Mouse (Mus musculus) kidney, embryonic 14.5 days (tissue): ENCODE data around the gene Fam213b. TPM values are rescaled to one million over a fixed set of nuclear protein-coding genes. Genes with fewer than 3 reads are reported as not detected.
A peak's percentile ranks its signal among the peaks of the same experiment; 100 is the strongest.

ENCODE experiments used
- ATAC-seq: fragments of 200-750 bp; cut with Nextera tagmentation; 2 replicates; pipeline ENCODE4 v1.8.0; 2017; ENCODE audit warnings: moderate number of reproducible peaks, mild to moderate bottlenecking, moderate TSS enrichment, moderate library complexity; ENCODE audit not compliant: low FRiP score, low TSS enrichment
- H3K27ac ChIP-seq: fragments of 300-500 bp; sonication (generic); 2 replicates; pipeline ENCODE4 v1.5.1; 2014; ENCODE audit warnings: low read depth, mild to moderate bottlenecking, low read length, moderate library complexity, mixed read lengths
- H3K27me3 ChIP-seq: fragments of 300-500 bp; sonication (generic); 2 replicates; pipeline ENCODE4 v1.6.1; 2014; ENCODE audit warnings: mild to moderate bottlenecking, low read length; ENCODE audit not compliant: control insufficient read depth, insufficient read depth
- H3K36me3 ChIP-seq: fragments of 300-500 bp; sonication (generic); 2 replicates; pipeline ENCODE4 v1.6.1; 2014; ENCODE audit warnings: low read length, mixed read lengths; ENCODE audit not compliant: control insufficient read depth, insufficient read depth
- H3K4me1 ChIP-seq: fragments of 300-500 bp; sonication (generic); 2 replicates; pipeline ENCODE4 v1.6.1; 2014; ENCODE audit warnings: low read length, mixed read lengths; ENCODE audit not compliant: control insufficient read depth, insufficient read depth
- H3K4me2 ChIP-seq: fragments of 300-500 bp; sonication (generic); replicated peaks from 2 replicates; pipeline ENCODE4 v1.6.1; 2014; ENCODE audit warnings: low read depth, mild to moderate bottlenecking, low read length
- H3K4me3 ChIP-seq: fragments of 300-500 bp; sonication (generic); 2 replicates; pipeline ENCODE4 v1.5.1; 2014; ENCODE audit warnings: mild to moderate bottlenecking, low read length
- H3K9ac ChIP-seq: fragments of 300-500 bp; sonication (generic); 2 replicates; pipeline ENCODE4 v1.6.1; 2014; ENCODE audit warnings: low read depth, mild to moderate bottlenecking, low read length, moderate library complexity
- H3K9me3 ChIP-seq: fragments of 300-500 bp; sonication (generic); 2 replicates; pipeline ENCODE4 v1.6.1; 2016; ENCODE audit warnings: low read length; ENCODE audit not compliant: control insufficient read depth
- WGBS: fragments of 180-500 bp; shearing (Covaris S2); extraction: QIAGEN DNeasy Blood & Tissue Kit; methylation state at CpG from one replicate; pipeline ENCODE4 v1.1.7; 2014; 5-methylcytosine and 5-hydroxymethylcytosine counted together
- polyA plus RNA-seq: library from polyadenylated mRNA; unstranded; fragments of >200 nt; fragmentation: Nextera tagmentation; extraction: Ambion mirVana; gene quantifications from 2 replicates; pipeline ENCODE4 v1.2.1, GENCODE M21; 2014

Fam213b gene
- polyA plus RNA-seq, 1 experiment from 2014 or later, result 39.1 TPM

DNA sequence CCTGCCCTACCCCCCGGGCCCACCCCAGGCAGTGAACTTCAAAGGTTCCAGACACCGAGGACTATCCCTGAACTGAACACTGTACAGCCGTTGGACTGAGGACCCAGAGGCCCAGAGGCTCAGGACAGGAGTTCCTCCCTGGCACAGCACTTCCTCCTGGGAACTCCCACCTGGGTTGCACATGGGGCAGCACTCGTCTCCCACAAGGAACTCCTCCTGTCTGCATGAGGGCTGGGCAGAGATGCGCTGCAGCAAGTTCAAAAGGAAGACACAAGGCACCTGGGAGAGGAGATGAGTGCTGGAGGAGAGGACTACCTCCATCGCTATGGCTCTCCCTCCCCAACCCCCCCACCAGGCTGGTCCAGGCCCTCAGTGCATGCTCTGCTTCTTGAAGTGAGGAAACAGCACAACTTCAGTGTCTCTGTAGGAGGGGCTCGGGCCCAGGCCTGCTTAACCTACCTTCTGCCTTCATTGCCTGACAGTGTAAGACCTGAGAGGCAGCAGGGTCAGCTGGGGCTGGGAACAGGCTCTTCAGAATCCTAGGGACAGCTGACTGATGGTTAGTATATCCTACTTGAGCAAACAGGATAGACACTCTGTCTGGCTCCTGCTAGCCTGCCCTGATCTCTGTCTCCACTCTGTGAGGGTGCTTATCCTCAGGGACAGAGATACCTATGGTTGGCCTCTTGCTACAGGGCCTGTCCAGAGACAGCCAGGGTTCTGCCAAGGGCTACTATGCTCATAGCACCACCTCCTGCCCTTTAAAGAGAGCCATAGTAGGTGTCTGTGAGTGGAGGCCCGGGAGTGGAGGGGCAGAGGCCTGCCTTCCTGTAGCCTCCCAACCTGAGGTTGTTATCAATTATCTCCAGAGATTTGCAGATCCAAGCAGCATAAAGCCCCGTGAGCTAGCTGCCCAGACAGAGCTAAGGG lies 28.3 kb upstream of the Fam213b start:
- Histone ChIP-seq H3K36me3 (no peaks in the 10 kb centered on the region), H3K4me1 (peaks cover 9% of the 10 kb centered on the region; the same call in 1 of the 2 replicates), H3K27ac (no peak overlapping the region; the same call in 1 of the 2 replicates), H3K27me3 (no peaks in the 10 kb centered on the region), H3K4me2 (peak overlapping the region; percentile 5; the same call in 1 of the 2 replicates), H3K4me3 (peak overlapping the region; percentile 4; the same call in 1 of the 2 replicates), H3K9me3 (no peaks in the 10 kb centered on the region), H3K9ac (no peak overlapping the region)
- WGBS, result 42% methylated on average over 9 of the region's 9 CpGs
- no peak for ATAC-seq

DNA sequence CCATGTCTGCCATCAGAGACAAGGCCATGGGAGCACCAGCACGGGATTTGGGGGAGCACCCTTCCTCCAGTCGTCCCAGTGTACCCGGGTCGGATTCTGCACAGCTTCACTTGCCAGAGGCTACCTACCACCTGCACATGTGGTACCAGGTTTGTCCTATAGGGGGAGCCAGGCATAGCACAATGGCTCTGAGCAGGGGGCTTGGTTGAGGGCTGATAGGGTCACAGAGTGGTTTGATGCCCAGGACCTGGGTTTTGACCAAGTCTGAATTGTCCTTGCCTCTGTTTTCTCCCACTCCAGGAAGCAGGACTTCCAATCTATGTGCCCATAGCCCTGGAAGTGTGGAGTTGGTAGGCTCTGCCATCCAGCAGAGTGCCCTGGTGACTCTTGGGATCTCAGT lies 26.5 kb upstream of the Fam213b start:
- Histone ChIP-seq H3K4me2 (no peak overlapping the region), H3K4me1 (peaks cover 9% of the 10 kb centered on the region; the same call in 1 of the 2 replicates), H3K4me3 (no peak overlapping the region), H3K27ac (no peak overlapping the region), H3K36me3 (no peaks in the 10 kb centered on the region), H3K27me3 (no peaks in the 10 kb centered on the region), H3K9ac (no peak overlapping the region), H3K9me3 (no peaks in the 10 kb centered on the region)
- ATAC-seq, result no peak
- 50% methylated on average over 4 of the region's 4 CpGs for WGBS

DNA sequence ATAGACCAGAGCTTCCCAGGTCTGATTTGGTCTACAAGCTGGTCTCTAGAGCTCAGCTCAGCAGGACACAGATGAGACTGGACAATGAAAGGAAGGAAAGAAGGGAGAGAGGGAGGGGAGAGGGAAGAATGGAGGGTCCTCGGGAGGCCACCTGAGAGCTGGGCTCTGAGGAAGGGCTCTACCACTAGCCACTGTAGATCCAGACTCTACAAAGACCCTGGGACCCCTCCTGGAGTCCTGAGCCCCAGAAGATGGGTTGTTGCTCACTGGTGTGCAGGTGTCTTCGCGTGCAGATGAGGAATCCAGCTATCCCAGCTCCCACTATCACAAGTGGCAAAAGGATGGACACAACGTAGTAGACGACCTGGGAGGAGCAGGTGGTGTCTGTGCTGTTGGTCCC lies 24.0 kb upstream of the Fam213b start:
- WGBS, result 80% methylated on average over 5 of the region's 5 CpGs
- Histone ChIP-seq H3K27ac (no peak overlapping the region; the same call in 1 of the 2 replicates), H3K4me1 (peaks cover 5% of the 10 kb centered on the region; the same call in 1 of the 2 replicates), H3K9ac (no peak overlapping the region), H3K36me3 (no peaks in the 10 kb centered on the region), H3K27me3 (no peaks in the 10 kb centered on the region), H3K4me2 (no peak overlapping the region), H3K4me3 (no peak overlapping the region), H3K9me3 (no peaks in the 10 kb centered on the region)
- ATAC-seq, result no peak

DNA sequence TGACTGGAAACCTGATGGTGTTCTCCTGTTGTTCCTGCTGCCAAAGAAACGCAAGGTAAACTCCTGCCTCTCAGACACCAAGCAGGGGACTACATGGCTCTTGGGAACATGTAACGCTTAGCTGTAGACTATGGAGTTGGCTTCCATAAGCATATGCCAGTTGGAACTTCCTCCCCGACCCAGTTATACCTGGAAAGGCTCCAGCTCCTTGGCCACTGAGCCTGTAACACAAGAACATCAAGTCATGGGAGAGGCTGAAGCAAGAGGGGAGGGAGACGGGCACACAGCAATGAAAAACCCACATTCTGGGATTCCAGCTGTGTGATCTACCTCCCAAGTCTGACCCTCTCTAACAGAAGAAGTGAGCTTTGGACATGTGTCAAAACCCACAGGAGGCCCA lies 23.4 kb upstream of the Fam213b start:
- whole genome bisulfite sequencing, result 76% methylated on average over 4 of the region's 4 CpGs
- Histone ChIP-seq H3K4me1 (peaks cover 1% of the 10 kb centered on the region; the same call in 1 of the 2 replicates), H3K4me3 (no peak overlapping the region), H3K9ac (no peak overlapping the region), H3K27ac (no peak overlapping the region), H3K4me2 (no peak overlapping the region), H3K36me3 (no peaks in the 10 kb centered on the region), H3K9me3 (no peaks in the 10 kb centered on the region), H3K27me3 (no peaks in the 10 kb centered on the region)
- ATAC-seq, result no peak

DNA sequence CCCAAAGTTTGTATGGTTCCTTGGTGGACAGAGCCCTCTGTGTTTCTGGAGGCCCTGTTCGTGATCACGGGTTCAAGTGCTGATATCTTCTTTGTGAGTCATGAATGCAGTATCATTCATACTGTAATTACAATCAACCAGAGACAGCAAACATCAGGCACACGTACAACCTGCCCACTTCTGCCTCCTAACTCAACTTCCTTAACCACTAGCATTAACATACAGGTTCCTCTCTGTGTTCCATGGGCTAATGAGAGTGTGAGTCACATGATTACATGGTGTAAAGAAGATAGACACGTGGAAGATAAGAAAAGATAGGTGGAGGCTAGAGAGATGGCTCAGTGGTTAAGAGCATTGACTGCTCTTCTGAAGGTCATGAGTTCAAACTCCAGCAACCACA lies 17.7 kb upstream of the Fam213b start:
- H3K9me3 ChIP-seq, result no peaks in the 10 kb centered on the region
- no peak for ATAC-seq
- H3K4me1 ChIP-seq, result no peaks in the 10 kb centered on the region
- H3K9ac ChIP-seq, result no peak overlapping the region
- no peak overlapping the region for H3K4me3 ChIP-seq
- no peak overlapping the region for H3K4me2 ChIP-seq
- no peaks in the 10 kb centered on the region for H3K36me3 ChIP-seq
- no peaks in the 10 kb centered on the region for H3K27me3 ChIP-seq
- H3K27ac ChIP-seq, result no peak overlapping the region
- WGBS, result 82% methylated on average over 4 of the region's 4 CpGs

DNA sequence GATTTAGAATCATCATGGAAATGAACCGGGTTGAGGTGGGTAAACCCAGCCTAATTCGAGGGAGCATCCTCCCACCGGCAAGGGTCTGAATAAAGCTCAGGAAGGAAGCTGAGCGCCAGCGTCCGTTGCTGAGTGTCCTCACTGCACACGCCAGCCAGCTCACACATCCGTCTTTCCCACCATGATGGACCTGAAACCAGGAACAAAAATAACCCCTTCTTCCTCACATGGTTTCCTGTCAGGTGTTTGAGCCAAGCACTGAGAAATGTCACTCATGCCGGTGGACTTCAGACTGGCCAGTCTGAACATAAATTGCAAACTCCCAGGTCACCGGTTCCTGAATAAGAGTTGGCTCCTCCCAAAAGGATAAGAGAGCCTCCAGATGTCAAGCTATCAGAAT lies 16.4 kb upstream of the Fam213b start:
- Histone ChIP-seq H3K4me2 (no peak overlapping the region), H3K36me3 (no peaks in the 10 kb centered on the region)
- WGBS, result 76% methylated on average over 10 of the region's 10 CpGs

DNA sequence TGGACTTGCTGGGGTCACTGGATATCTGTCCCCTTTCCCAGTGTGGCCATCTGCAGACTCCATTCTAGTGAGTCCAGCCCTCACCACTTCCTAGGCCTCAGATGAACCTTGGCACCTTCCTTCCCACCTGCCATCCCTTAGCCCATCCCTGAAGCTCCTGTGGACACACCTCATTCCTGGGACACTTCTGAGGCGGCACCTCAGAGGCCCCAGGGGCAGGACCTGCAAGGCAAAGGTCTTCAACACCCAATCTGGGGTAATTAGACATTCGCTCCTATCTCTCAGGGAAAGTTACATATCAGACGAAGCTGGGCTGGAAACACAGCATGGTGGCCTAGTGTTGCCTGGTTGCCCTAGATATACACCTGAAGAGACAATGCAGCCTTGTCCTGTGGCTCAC lies 15.8 kb upstream of the Fam213b start:
- 86% methylated on average over 3 of the region's 3 CpGs for WGBS
- Histone ChIP-seq H3K9ac (no peak overlapping the region), H3K4me3 (no peak overlapping the region), H3K9me3 (no peaks in the 10 kb centered on the region), H3K27me3 (no peaks in the 10 kb centered on the region), H3K27ac (no peak overlapping the region), H3K4me1 (peaks cover 5% of the 10 kb centered on the region; the same call in 1 of the 2 replicates), H3K4me2 (no peak overlapping the region), H3K36me3 (no peaks in the 10 kb centered on the region)
- ATAC-seq, result no peak

More for the DNA sequence above, 16.4 kb upstream of the Fam213b start:
- H3K27me3 ChIP-seq, result no peaks in the 10 kb centered on the region
- H3K4me1 ChIP-seq, result peaks cover 5% of the 10 kb centered on the region; the same call in 1 of the 2 replicates
- no peak overlapping the region for H3K27ac ChIP-seq
- no peaks in the 10 kb centered on the region for H3K9me3 ChIP-seq
- H3K9ac ChIP-seq, result no peak overlapping the region
- ATAC-seq, result no peak
- no peak overlapping the region for H3K4me3 ChIP-seq

DNA sequence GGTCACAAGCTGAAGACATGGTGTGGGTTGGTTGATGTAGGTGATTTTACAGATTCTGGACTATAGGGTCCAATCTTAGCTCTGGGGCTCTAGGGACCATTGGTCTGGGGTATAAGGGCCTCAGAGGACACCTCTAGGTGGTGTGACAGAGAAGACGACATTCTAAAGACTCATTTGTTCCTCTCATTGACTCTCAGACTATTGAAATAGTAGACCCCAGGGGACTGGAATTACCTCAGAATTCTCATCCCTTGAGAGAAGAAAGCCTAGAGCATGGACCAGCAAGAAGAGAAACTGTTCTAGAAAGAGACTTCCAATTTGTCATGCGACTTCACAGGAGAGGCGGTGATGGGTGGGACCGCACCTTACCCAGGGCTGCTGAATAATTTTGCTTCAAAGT lies 15.3 kb upstream of the Fam213b start:
- Histone ChIP-seq H3K27ac (no peak overlapping the region), H3K36me3 (no peaks in the 10 kb centered on the region), H3K9ac (no peak overlapping the region), H3K4me3 (no peak overlapping the region), H3K27me3 (no peaks in the 10 kb centered on the region), H3K4me2 (no peak overlapping the region), H3K4me1 (peaks cover 5% of the 10 kb centered on the region; the same call in 1 of the 2 replicates), H3K9me3 (no peaks in the 10 kb centered on the region)
- 92% methylated on average over 4 of the region's 4 CpGs for WGBS
- no peak for ATAC-seq

DNA sequence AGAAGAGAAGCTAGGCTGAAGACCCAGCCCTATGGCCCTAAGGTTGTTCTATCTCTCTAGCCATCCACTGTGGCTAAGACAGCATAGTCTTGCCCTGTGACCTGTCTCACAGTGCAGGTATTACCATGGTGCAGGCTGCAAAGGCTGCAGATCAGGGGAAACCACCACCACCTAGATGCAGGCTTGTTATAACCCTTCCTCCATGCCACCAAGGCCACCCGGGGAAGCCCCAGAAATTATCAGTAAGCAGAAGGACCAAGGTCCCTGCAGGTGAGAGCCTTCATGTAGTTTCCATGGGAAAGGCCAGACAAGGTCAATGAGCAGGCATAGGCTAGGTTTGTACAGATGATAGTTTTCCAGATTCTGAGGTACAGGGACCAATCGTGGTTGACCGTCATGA lies 14.9 kb upstream of the Fam213b start:
- H3K9ac ChIP-seq, result no peak overlapping the region
- no peaks in the 10 kb centered on the region for H3K27me3 ChIP-seq
- H3K4me2 ChIP-seq, result no peak overlapping the region
- H3K4me3 ChIP-seq, result no peak overlapping the region
- H3K27ac ChIP-seq, result no peak overlapping the region
- ATAC-seq, result no peak
- no peaks in the 10 kb centered on the region for H3K9me3 ChIP-seq
- H3K4me1 ChIP-seq, result peaks cover 5% of the 10 kb centered on the region; the same call in 1 of the 2 replicates
- 98% methylated on average over 3 of the region's 3 CpGs for WGBS
- H3K36me3 ChIP-seq, result no peaks in the 10 kb centered on the region
